Mouse (Mus musculus) kidney, adult 2 months (tissue): ENCODE measurements around the gene Sdhaf1. TPM values are rescaled to one million over a fixed set of nuclear protein-coding genes. Genes with fewer than 3 reads are reported as not detected.

ENCODE experiments used
- DNase-seq: peaks from one replicate; pipeline ENCODE4 v3.0.0; 2021
- H3K27ac ChIP-seq: fragments of 200-500 bp; 2 replicates; pipeline ENCODE4 v1.5.1; 2012; ENCODE audit warnings: low read depth, low read length, control low read depth, inconsistent platforms; ENCODE audit not compliant: insufficient read depth
- H3K27me3 ChIP-seq: fragments of 200-500 bp; replicated peaks from 2 replicates; pipeline ENCODE4 v1.6.1; 2012; ENCODE audit warnings: mild to moderate bottlenecking, moderate library complexity, low read length, inconsistent platforms; ENCODE audit not compliant: control insufficient read depth, insufficient read depth
- H3K36me3 ChIP-seq: fragments of 200-500 bp; 2 replicates; pipeline ENCODE4 v1.6.1; 2012; ENCODE audit warnings: mild to moderate bottlenecking, moderate library complexity, low read length, inconsistent platforms; ENCODE audit not compliant: control insufficient read depth, insufficient read depth
- H3K4me1 ChIP-seq: fragments of 200-500 bp; 2 replicates; pipeline ENCODE4 v1.6.1; 2011; ENCODE audit warnings: low read length; ENCODE audit not compliant: control insufficient read depth, insufficient read depth
- H3K4me3 ChIP-seq: fragments of 200-500 bp; 2 replicates; pipeline ENCODE4 v1.5.1; 2011; ENCODE audit warnings: mild to moderate bottlenecking, low read depth, low read length, control low read depth; ENCODE audit not compliant: insufficient read depth
- CTCF ChIP-seq: fragments of 200-500 bp; conservative IDR thresholded peaks from 2 replicates; pipeline ENCODE4 v1.5.1; 2011; ENCODE audit warnings: low read depth, mild to moderate bottlenecking, control low read depth, low read length, moderate library complexity, mixed read lengths; ENCODE audit not compliant: insufficient read depth, insufficient read length
- POLR2A ChIP-seq: fragments of 200-500 bp; IDR thresholded peaks from one replicate; pipeline ENCODE4 v1.6.1; 2011; ENCODE audit warnings: low read depth, low read length, control low read depth
- WGBS: fragments of 180-500 bp; shearing (Covaris S2); methylation state at CpG from one replicate; pipeline ENCODE4 v1.1.7; 2018; 5-methylcytosine and 5-hydroxymethylcytosine counted together
- polyA plus RNA-seq: library from polyadenylated mRNA; depleted of rRNA; stranded (reverse); fragments of >200 nt; gene quantifications from 2 replicates; pipeline ENCODE4 v1.2.3, GENCODE M21; 2012

The Sdhaf1 gene
- polyA plus RNA-seq, 1 experiment: 26.4 TPM

DNA sequence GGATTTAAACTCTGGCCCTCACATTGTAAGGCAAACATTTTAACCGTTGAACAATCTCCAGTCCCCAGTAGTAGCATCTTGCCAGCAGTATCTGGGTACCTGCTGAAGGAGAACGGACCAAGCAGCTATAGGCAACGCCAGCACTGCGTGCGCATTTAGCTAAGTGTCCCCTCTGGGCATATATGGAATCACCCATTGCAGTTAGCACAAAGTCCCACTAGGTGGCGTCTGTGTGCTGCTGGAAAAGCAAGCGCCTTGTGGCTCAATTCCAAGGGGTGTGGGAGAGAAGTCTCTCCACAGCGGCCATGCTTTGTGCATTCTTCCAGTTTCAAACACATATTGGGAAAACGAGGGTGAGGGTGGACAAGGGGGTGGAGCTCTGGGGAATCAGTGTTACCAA lies 12.7 kb upstream of the Sdhaf1 start:
- TF ChIP-seq POLR2A: no peak
- peak; percentile 96 for TF ChIP-seq CTCF
- no peaks in the 10 kb centered on the region for H3K27me3 ChIP-seq
- H3K36me3 ChIP-seq: no peaks in the 10 kb centered on the region
- H3K4me3 ChIP-seq: no peak overlapping the region
- no peak overlapping the region for H3K27ac ChIP-seq
- DNase-seq: peak; percentile 81
- 1% methylated on average over 9 of the region's 9 CpGs for WGBS
- no peaks in the 10 kb centered on the region for H3K4me1 ChIP-seq

DNA sequence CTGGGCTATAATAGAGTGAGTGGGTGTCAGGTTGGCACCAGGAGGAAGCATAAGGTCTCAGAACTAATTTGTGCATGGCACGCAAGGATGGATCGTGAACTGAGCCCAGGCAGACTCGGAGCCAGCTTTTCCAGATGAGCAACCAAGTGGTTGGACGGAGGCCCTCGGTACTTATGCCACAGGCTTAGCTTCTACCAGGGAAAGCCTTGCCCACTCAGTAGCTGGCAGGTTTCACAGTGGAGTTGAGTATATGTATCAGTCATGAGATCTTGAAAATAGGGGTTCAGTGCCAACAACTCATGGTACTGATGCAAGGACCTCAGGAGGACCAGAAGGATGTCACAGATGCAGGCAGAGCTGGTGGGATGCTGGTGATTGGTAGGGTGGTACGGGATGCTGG lies 12.0 kb upstream of the Sdhaf1 start:
- H3K4me3 ChIP-seq: no peak overlapping the region

DNA sequence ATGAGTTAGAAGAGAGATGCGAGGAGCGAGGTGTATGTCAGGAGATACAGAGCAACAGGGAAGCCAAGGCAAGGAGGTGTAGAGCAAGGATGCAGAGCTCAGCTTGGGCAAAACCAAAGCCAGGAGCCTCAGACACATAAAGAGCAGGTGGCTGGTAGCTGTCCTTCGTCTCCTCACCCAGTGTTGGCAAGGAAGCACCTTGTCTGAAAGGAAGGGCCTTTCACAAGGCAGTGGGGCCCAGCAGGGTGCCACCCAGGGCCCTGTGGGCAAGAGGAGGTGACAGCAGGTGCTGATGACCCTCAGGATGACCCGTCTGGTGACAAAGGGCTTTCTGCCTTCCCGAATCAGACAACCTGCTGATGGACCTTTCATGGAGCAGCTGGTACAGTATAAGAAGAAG lies 10.9 kb upstream of the Sdhaf1 start:
- Histone ChIP-seq H3K27ac (no peak overlapping the region), H3K27me3 (no peaks in the 10 kb centered on the region), H3K4me1 (no peaks in the 10 kb centered on the region), H3K36me3 (no peaks in the 10 kb centered on the region), H3K4me3 (no peak overlapping the region)
- DNase-seq: no peak
- WGBS: 81% methylated on average over 5 of the region's 5 CpGs
- TF ChIP-seq CTCF: no peak
- TF ChIP-seq POLR2A: no peak

More for the DNA sequence above, 12.0 kb upstream of the Sdhaf1 start:
- no peak for DNase-seq
- no peak for TF ChIP-seq POLR2A
- no peak for TF ChIP-seq CTCF
- WGBS: 42% methylated on average over 6 of the region's 6 CpGs
- no peaks in the 10 kb centered on the region for H3K36me3 ChIP-seq
- H3K27ac ChIP-seq: no peak overlapping the region
- no peaks in the 10 kb centered on the region for H3K27me3 ChIP-seq
- no peaks in the 10 kb centered on the region for H3K4me1 ChIP-seq

DNA sequence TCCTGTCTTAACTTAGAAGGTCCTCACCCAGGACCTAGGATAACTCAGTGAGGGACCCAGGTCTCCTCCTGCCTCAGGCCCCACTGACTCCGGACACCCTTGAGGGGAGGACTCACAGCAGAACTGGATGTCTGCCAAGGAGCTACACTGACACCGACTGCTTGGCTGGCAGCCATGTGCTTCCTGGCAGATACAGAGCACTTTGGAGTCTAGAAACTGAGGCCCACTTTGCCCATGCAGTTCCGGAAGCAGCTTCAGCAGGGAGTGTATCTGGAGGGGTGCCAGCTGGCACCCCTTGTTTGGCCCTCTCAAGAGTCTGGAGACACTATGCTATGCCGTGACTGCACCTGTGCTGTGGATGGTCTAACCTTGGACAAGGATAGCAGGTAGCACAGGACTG lies 9.7 kb upstream of the Sdhaf1 start:
- DNase-seq: peak; percentile 95
- Histone ChIP-seq H3K4me1 (no peaks in the 10 kb centered on the region), H3K27me3 (no peaks in the 10 kb centered on the region), H3K36me3 (no peaks in the 10 kb centered on the region), H3K27ac (no peak overlapping the region), H3K4me3 (no peak overlapping the region)
- no peak for TF ChIP-seq POLR2A
- WGBS: 9% methylated on average over 4 of the region's 4 CpGs

DNA sequence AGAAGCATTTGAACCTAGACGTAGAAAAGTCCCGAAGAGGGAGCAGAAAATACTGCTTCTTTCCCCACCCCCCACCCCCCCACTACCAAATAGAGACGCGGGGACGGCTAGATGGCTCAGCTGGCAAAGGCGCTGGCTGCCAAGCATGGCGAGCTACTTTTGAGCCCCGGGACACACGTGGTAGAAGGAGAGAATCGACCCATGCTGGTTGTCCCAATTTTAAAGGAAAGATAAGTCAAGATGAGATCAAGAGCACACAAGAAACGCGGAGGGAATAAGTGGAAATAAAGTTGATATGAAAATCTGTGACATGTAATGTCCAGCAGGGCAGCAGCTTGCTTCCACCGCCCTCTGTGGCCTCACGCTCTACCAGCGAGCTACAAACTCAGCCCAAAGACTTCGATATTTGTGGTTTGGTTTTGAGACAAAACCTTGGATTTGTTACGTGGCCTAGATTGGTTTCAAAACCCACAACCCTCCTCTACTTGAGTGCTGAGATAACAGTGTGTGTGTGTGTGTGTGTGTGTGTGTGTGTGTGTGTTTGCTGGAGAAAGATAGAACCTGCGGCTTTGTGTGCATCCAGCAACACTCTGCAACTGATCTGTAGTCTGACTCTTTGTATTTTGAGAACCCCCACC lies 9.0 kb upstream of the Sdhaf1 start:
- TF ChIP-seq POLR2A (no peak), CTCF (no peak)
- Histone ChIP-seq H3K4me1 (no peaks in the 10 kb centered on the region), H3K27me3 (no peaks in the 10 kb centered on the region), H3K27ac (no peak overlapping the region), H3K36me3 (no peaks in the 10 kb centered on the region), H3K4me3 (no peak overlapping the region)
- WGBS: 67% methylated on average over 18 of the region's 18 CpGs
- DNase-seq: no peak

DNA sequence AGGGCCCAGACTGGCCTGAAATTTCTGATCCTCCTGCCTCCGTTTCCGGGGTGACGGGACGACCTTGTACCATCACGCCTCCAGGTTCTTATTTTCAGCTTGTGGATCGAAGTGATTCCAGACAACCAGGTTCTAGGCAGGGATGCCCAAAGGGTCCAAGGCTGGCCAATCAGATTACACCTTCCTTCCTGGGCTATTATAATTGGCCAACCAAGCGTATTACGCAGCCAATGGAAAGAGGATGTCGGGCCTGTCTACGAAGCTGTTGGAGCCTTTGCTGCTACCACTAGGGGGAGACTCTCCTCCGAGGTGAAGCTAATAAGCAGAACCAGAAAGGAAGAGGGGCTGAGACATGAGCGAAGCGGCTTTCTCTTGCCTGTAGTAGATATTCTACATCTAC lies 8.2 kb upstream of the Sdhaf1 start:
- Histone ChIP-seq H3K4me3 (no peak overlapping the region), H3K36me3 (no peaks in the 10 kb centered on the region), H3K27me3 (no peaks in the 10 kb centered on the region), H3K4me1 (0 out of 2 replicates have a peak, but pooled peaks cover 2% of the 10 kb centered on the region), H3K27ac (no peak overlapping the region)
- TF ChIP-seq CTCF (peak; percentile 87), POLR2A (no peak)
- DNase-seq: peak; percentile 85
- WGBS: 11% methylated on average over 13 of the region's 13 CpGs

DNA sequence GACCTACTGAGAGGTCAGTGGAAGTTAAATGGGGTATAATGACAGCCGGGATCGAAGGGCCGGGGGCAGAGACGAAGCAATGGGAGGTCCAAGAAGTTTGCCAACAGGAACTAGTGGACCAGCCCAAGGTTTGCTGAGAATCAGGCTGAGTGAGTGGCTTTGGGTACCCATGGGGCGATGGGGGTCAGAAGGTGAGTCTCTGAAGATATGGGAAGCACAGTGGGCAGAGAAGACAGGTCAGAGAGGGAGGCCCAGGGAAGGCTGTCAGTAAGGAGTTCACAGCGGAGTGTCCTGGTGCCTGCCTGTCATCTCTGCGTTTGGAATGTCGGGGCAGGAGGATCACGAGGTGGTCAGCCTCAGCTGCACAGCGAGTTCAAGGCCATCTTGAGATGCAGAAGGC lies 4.7 kb upstream of the Sdhaf1 start:
- H3K4me3 ChIP-seq: no peak overlapping the region
- no peaks in the 10 kb centered on the region for H3K36me3 ChIP-seq
- DNase-seq: no peak
- 56% methylated on average over 10 of the region's 10 CpGs for WGBS
- TF ChIP-seq POLR2A (no peak), CTCF (no peak)
- 0 out of 2 replicates have a peak, but pooled peaks cover 2% of the 10 kb centered on the region for H3K4me1 ChIP-seq
- H3K27me3 ChIP-seq: no peaks in the 10 kb centered on the region
- no peak overlapping the region for H3K27ac ChIP-seq
